Mouse (Mus musculus): ENCODE data around the gene Secisbp2l. TPM values are rescaled to one million over a fixed set of nuclear protein-coding genes. Genes with fewer than 3 reads are reported as not detected.

Gene Secisbp2l
- total and polyA plus RNA-seq, 2 experiments from 2014 or later: 26.6 to 43.5 TPM

DNA sequence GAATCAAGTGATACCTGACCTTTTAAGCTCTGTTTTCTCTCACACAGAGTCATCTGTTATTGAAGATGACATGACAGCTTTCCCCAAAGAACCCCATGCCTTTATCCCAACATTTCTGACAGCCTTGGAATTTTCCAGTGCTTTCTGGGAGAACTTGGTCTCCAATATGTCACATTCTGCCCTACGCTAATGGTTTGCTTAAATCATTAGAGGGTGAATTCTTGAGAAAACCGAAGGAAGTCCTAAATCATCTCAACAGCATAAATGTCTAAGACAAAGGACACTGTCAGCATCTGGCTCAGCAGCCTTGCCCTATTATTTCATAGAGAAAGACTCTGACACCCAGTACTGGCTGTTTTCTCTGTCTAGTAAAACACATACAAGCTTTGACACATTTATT is 11.5 kb upstream of the Secisbp2l start:
- no peak for DNase-seq (ENCODE audit: low spot score)
- Histone ChIP-seq H3K4me1 (ENCODE audit: insufficient read depth, low read length) (no peaks in the 10 kb centered on the region), H3K4me2 (ENCODE audit: low read depth, low read length) (no peak overlapping the region), H3K4me3 (ENCODE audit: low read length) (no peak overlapping the region), H3K9me3 (ENCODE audit: low read length) (no peaks in the 10 kb centered on the region), H3K27ac (no peak overlapping the region), H3K9ac (replicated peaks; ENCODE audit: low read length) (no peak overlapping the region), H3K27me3 (ENCODE audit: insufficient read depth, low read length) (no peaks in the 10 kb centered on the region), H3K36me3 (ENCODE audit: insufficient read depth, low read length) (no peaks in the 10 kb centered on the region)
- 84% methylated on average over 2 of the region's 2 CpGs for WGBS
- ATAC-seq: no peak
- no peak for TF ChIP-seq CTCF (IDR thresholded peaks at IDR 0.05; ENCODE audit: low read depth)

DNA sequence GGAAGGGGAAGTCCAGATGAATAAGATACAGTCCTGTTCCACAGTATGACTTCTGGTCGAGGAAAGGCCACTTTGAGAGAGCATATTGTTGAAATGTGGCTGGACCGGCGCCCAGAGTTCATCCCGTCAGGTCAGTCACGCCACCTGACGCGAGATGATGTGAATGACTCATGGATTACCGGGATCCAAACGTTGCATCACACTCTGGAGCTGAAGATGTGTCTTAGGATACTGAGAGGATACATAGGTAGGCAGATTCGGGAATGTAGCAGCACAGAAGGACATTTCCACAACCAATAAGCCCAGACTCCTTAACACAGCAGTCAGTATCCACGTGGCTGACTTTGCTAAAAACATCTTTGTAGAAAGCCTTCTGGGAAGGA is 10.2 kb upstream of the Secisbp2l start:
- Histone ChIP-seq H3K9me3 (ENCODE audit: low read length) (no peaks in the 10 kb centered on the region), H3K27ac (no peak overlapping the region), H3K4me3 (ENCODE audit: low read length) (no peak overlapping the region), H3K36me3 (ENCODE audit: insufficient read depth, low read length) (no peaks in the 10 kb centered on the region), H3K4me1 (ENCODE audit: insufficient read depth, low read length) (no peaks in the 10 kb centered on the region), H3K9ac (replicated peaks; ENCODE audit: low read length) (no peak overlapping the region), H3K4me2 (ENCODE audit: low read depth, low read length) (no peak overlapping the region), H3K27me3 (ENCODE audit: insufficient read depth, low read length) (no peaks in the 10 kb centered on the region)
- DNase-seq (ENCODE audit: low spot score) (no peak), ATAC-seq (no peak)
- WGBS: 83% methylated on average over 11 of the region's 11 CpGs
- TF ChIP-seq CTCF (IDR thresholded peaks at IDR 0.05; ENCODE audit: low read depth): no peak

DNA sequence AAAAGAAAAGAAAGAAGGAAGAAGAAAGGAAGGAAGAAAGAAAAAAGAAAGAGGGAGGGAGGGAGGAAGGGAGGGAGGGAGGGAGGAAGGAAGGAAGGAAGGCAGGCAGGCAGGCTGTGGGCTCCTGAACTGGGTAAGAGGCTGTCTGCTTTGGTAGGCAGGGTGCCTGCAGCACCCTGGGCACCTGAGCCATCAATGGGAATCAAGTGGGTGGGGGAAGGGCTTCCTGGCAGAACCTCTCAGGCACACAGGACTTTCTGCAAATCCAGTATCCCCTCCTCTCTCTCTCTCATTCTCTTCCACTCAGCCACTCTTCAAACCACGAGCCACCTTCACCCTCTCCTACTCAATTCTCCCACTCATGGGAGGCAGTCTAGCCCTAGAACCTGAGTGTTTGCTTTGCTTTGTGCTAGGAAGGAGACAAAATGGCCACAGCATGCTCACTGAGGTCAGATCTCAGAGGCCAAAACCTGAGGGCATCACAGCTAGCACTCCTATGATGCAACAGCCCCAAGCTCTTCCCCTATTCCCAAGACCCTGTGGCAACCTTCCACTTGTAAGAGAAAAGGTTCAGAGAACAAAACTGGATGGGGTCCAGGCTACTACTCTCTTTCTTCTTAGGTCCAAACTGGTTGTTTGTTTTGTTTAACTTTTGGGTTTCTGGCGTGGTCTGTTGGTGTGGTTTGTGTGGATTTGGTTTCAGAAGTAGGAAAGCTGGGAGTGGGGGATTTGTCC is 9.6 kb upstream of the Secisbp2l start:
- Histone ChIP-seq H3K27ac (no peak overlapping the region), H3K9me3 (ENCODE audit: low read length) (no peaks in the 10 kb centered on the region), H3K4me1 (ENCODE audit: insufficient read depth, low read length) (no peaks in the 10 kb centered on the region), H3K4me2 (ENCODE audit: low read depth, low read length) (no peak overlapping the region), H3K9ac (replicated peaks; ENCODE audit: low read length) (no peak overlapping the region), H3K27me3 (ENCODE audit: insufficient read depth, low read length) (no peaks in the 10 kb centered on the region), H3K4me3 (ENCODE audit: low read length) (no peak overlapping the region), H3K36me3 (ENCODE audit: insufficient read depth, low read length) (no peaks in the 10 kb centered on the region)
- DNase-seq (ENCODE audit: low spot score) (no peak), ATAC-seq (no peak)
- no peak for TF ChIP-seq CTCF (IDR thresholded peaks at IDR 0.05; ENCODE audit: low read depth)
- WGBS: 72% methylated on average over 2 of the region's 2 CpGs

DNA sequence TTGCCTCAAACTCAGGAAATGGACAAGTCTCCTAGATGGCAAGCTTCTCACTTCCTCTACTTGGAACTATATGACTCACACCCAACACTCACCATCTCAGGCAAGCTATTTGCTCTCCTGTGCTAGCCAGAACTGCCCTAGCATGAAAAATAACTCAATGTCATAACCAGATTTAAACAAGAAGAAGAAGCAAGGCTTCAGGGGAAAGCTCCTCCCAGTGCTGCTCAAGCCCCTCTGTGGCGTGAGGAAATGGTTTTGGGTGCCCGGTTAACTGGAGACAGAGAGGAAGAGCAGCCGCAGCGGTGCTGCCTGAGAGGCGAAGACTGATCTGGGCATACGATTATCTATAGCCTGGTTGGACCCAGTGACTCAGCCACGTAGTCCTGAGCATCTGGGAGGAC is 8.8 kb upstream of the Secisbp2l start:
- DNase-seq (ENCODE audit: low spot score) (no peak), ATAC-seq (no peak)
- Histone ChIP-seq H3K4me2 (ENCODE audit: low read depth, low read length) (no peak overlapping the region), H3K36me3 (ENCODE audit: insufficient read depth, low read length) (no peaks in the 10 kb centered on the region), H3K27ac (no peak overlapping the region), H3K4me1 (ENCODE audit: insufficient read depth, low read length) (no peaks in the 10 kb centered on the region), H3K9me3 (ENCODE audit: low read length) (no peaks in the 10 kb centered on the region), H3K9ac (replicated peaks; ENCODE audit: low read length) (no peak overlapping the region), H3K4me3 (ENCODE audit: low read length) (no peak overlapping the region), H3K27me3 (ENCODE audit: insufficient read depth, low read length) (no peaks in the 10 kb centered on the region)
- WGBS: 72% methylated on average over 7 of the region's 7 CpGs
- no peak for TF ChIP-seq CTCF (IDR thresholded peaks at IDR 0.05; ENCODE audit: low read depth)

DNA sequence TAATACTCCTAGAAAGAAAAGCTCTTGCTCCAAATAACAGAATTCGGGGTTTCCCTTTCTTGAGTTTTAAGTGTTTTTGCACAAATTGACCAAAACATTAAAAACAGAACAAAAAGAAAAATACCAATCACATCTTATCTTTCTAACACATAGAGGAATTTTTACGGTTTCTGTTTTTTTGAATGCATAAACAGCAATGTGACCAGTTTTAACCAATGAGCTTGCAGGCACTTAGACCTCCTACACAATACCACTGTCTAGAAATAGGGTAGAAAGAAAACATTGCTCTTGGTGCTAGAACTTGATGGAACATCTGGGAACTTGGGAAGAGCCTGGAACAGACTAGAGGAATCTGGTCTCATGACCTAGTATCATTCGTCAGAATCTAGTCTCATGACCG is 7.6 kb upstream of the Secisbp2l start:
- H3K27me3 ChIP-seq (ENCODE audit: insufficient read depth, low read length): no peaks in the 10 kb centered on the region
- WGBS: 91% methylated on average over 4 of the region's 4 CpGs
- H3K9ac ChIP-seq (replicated peaks; ENCODE audit: low read length): no peak overlapping the region
- no peaks in the 10 kb centered on the region for H3K4me1 ChIP-seq (ENCODE audit: insufficient read depth, low read length)
- H3K4me2 ChIP-seq (ENCODE audit: low read depth, low read length): no peak overlapping the region
- H3K36me3 ChIP-seq (ENCODE audit: insufficient read depth, low read length): no peaks in the 10 kb centered on the region
- no peaks in the 10 kb centered on the region for H3K9me3 ChIP-seq (ENCODE audit: low read length)
- H3K27ac ChIP-seq: no peak overlapping the region
- no peak for ATAC-seq
- no peak for TF ChIP-seq CTCF (IDR thresholded peaks at IDR 0.05; ENCODE audit: low read depth)
- no peak overlapping the region for H3K4me3 ChIP-seq (ENCODE audit: low read length)
- no peak for DNase-seq (ENCODE audit: low spot score)

DNA sequence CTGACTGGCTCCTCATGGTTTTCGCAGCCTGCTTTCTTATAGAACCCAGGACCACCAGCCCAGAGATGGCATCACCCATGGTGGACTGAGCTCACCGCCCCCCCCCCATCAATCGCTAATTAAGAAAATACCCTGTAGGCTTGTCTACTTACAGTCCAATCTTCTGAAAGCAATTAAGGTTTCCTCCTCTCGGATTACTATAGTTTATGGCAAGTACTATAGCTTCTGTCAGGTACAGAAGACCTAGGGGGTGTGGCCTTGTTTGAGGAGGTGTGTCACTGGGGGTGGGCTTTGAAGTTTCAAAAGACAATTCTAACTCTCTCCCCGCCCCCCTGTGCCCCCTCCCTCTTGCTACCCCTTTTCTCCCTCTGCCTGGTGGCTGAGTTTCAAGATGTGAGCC is 6.6 kb upstream of the Secisbp2l start:
- Histone ChIP-seq H3K27ac (no peak overlapping the region), H3K4me3 (ENCODE audit: low read length) (no peak overlapping the region), H3K4me1 (ENCODE audit: insufficient read depth, low read length) (no peaks in the 10 kb centered on the region), H3K36me3 (ENCODE audit: insufficient read depth, low read length) (no peaks in the 10 kb centered on the region), H3K9me3 (ENCODE audit: low read length) (no peaks in the 10 kb centered on the region), H3K4me2 (ENCODE audit: low read depth, low read length) (no peak overlapping the region), H3K9ac (replicated peaks; ENCODE audit: low read length) (no peak overlapping the region), H3K27me3 (ENCODE audit: insufficient read depth, low read length) (no peaks in the 10 kb centered on the region)
- TF ChIP-seq CTCF (IDR thresholded peaks at IDR 0.05; ENCODE audit: low read depth): no peak
- no peak for ATAC-seq
- 67% methylated on average over 5 of the region's 5 CpGs for WGBS
- no peak for DNase-seq (ENCODE audit: low spot score)

DNA sequence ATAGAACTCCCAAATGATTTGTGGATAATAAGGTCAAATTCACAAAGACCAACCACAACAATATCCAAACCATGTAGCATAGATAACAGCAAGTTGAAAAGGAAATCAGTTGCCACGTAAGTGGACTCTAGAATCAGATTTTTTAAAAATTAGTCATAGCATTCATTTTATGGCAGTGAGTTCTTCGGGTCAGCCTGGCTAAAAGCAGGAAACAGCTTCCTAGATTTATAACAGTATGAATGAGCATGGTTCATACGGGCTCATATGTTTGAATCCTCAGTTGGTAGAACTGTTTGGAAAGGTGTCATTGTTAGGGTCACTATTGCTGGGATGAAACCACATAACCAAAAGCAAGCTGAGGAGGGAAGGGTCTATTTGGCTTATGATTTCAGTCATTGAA is 6.1 kb upstream of the Secisbp2l start:
- Histone ChIP-seq H3K27me3 (ENCODE audit: insufficient read depth, low read length) (no peaks in the 10 kb centered on the region), H3K4me2 (ENCODE audit: low read depth, low read length) (no peak overlapping the region), H3K36me3 (ENCODE audit: insufficient read depth, low read length) (no peaks in the 10 kb centered on the region), H3K27ac (no peak overlapping the region), H3K4me1 (ENCODE audit: insufficient read depth, low read length) (no peaks in the 10 kb centered on the region), H3K9me3 (ENCODE audit: low read length) (no peaks in the 10 kb centered on the region), H3K4me3 (ENCODE audit: low read length) (no peak overlapping the region), H3K9ac (replicated peaks; ENCODE audit: low read length) (no peak overlapping the region)
- ATAC-seq: no peak
- WGBS: 89% methylated on average over 3 of the region's 3 CpGs
- no peak for DNase-seq (ENCODE audit: low spot score)
- TF ChIP-seq CTCF (IDR thresholded peaks at IDR 0.05; ENCODE audit: low read depth): no peak

All from hindbrain, postnatal 0 days (tissue).